Mouse (Mus musculus) liver, adult 2 months (tissue): Measurements from ENCODE around the gene Palm. TPM values are rescaled to one million over a fixed set of nuclear protein-coding genes. Genes with fewer than 3 reads are reported as not detected.
A peak's percentile ranks its signal among the peaks of the same experiment; 100 is the strongest.

ENCODE experiments used
- DNase-seq: peaks from one replicate; pipeline ENCODE4 v3.0.0-alpha.2; 2011; ENCODE audit warnings: low read depth, low spot score; ENCODE audit errors: extremely low read depth
- H3K27ac ChIP-seq: fragments of 200-500 bp; replicated peaks from 2 replicates; pipeline ENCODE4 v1.5.1; 2012; ENCODE audit warnings: low read depth, mild to moderate bottlenecking, control low read depth, inconsistent platforms, low read length; ENCODE audit not compliant: insufficient read depth
- H3K27me3 ChIP-seq: fragments of 200-500 bp; 2 replicates; pipeline ENCODE4 v1.6.1; 2012; ENCODE audit warnings: mild to moderate bottlenecking, moderate library complexity, low read length, inconsistent platforms; ENCODE audit not compliant: control insufficient read depth, insufficient read depth
- H3K36me3 ChIP-seq: fragments of 200-500 bp; 2 replicates; pipeline ENCODE4 v1.6.1; 2012; ENCODE audit warnings: low read length, inconsistent platforms; ENCODE audit not compliant: control insufficient read depth, insufficient read depth
- H3K4me1 ChIP-seq: fragments of 200-500 bp; 2 replicates; pipeline ENCODE4 v1.6.1; 2011; ENCODE audit warnings: low read length; ENCODE audit not compliant: control insufficient read depth, insufficient read depth
- H3K4me3 ChIP-seq: fragments of 200-500 bp; 2 replicates; pipeline ENCODE4 v1.5.1; 2011; ENCODE audit warnings: low read depth, mild to moderate bottlenecking, control low read depth, low read length, moderate library complexity; ENCODE audit not compliant: insufficient read depth
- H3K79me2 ChIP-seq: fragments of 200-500 bp; 2 replicates; pipeline ENCODE4 v1.6.1; 2012; ENCODE audit warnings: inconsistent platforms, mild to moderate bottlenecking, low read length, moderate library complexity; ENCODE audit not compliant: control insufficient read depth, insufficient read depth
- H3K9ac ChIP-seq: fragments of 200-500 bp; 2 replicates; pipeline ENCODE4 v1.6.1; 2012; ENCODE audit warnings: low read depth, mild to moderate bottlenecking, control low read depth, inconsistent platforms, low read length
- CTCF ChIP-seq: fragments of 200-500 bp; IDR thresholded peaks from 2 replicates; pipeline ENCODE4 v1.5.1; 2011; ENCODE audit warnings: low read depth, low read length, control low read depth
- POLR2A ChIP-seq: fragments of 200-500 bp; IDR thresholded peaks from 2 replicates; pipeline ENCODE4 v1.6.1; 2011; ENCODE audit warnings: low read length, control low read depth; ENCODE audit not compliant: insufficient read depth; ENCODE audit errors: extremely low read depth
- WGBS: fragments of 180-500 bp; shearing (Covaris S2); methylation state at CpG from one replicate; pipeline ENCODE4 v1.1.7; 2018; 5-methylcytosine and 5-hydroxymethylcytosine counted together
- polyA plus RNA-seq: library from polyadenylated mRNA; depleted of rRNA; stranded (reverse); fragments of >200 nt; gene quantifications from 2 replicates; pipeline ENCODE4 v1.2.3, GENCODE M21; 2012
- total RNA-seq: library from RNA; depleted of rRNA; stranded (reverse); fragments of >200 nt; gene quantifications from 2 replicates; pipeline ENCODE4 v1.2.3, GENCODE M21; 2014

The Palm gene
- total and polyA plus RNA-seq, 2 experiments, result 0.92 to 1.9 TPM

GRCm38 (mm10) chr10:79852827-79853226 lies 59.5 kb downstream of the Palm start:
- no peak for DNase-seq
- H3K27me3 ChIP-seq, result no peaks in the 10 kb centered on the region
- WGBS, result 37% methylated on average over 8 of the region's 8 CpGs
- peak overlapping the region; percentile 63 for H3K9ac ChIP-seq
- TF ChIP-seq POLR2A, result no peak
- no peak for TF ChIP-seq CTCF
- no peaks in the 10 kb centered on the region for H3K36me3 ChIP-seq
- H3K79me2 ChIP-seq, result peaks cover 27% of the 10 kb centered on the region
- H3K27ac ChIP-seq, result peak overlapping the region; percentile 88
- peak overlapping the region; percentile 53 for H3K4me3 ChIP-seq
- H3K4me1 ChIP-seq, result peaks cover 24% of the 10 kb centered on the region

DNA sequence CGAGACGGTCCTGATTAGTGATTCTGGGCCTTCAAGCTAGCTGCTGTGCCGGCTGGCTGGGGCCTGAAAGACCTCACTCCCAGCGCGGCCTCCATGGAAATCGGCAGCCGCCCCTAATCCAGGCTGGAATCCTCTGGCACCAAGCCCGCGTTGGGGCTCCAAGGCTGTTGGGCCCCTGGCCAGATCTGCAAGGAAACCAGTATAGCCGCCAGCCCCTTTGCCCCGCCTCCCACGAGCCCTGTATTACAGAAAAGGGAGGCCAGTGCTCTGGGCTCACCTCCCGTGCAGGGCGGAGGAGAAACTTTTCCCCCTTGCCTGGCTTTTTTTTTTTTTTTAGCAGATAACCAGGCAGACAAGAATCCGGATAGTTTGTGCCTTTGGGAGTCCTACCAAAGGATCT lies 60.0 kb downstream of the Palm start:
- Histone ChIP-seq H3K79me2 (peaks cover 30% of the 10 kb centered on the region), H3K4me3 (peak overlapping the region; percentile 53), H3K27ac (peak overlapping the region; percentile 88), H3K36me3 (no peaks in the 10 kb centered on the region), H3K4me1 (peaks cover 29% of the 10 kb centered on the region), H3K27me3 (no peaks in the 10 kb centered on the region), H3K9ac (peak overlapping the region; percentile 69)
- TF ChIP-seq POLR2A (0 out of 2 replicates have a peak, but pooled peaks have one; percentile 33), CTCF (no peak)
- peak; percentile 71 for DNase-seq
- WGBS, result 1% methylated on average over 15 of the region's 15 CpGs

- Histone ChIP-seq H3K36me3 (peaks cover under 1% of the 10 kb centered on the region; the same call in 1 of the 2 replicates), H3K4me1 (peaks cover 30% of the 10 kb centered on the region), H3K79me2 (peaks cover 31% of the 10 kb centered on the region), H3K27me3 (no peaks in the 10 kb centered on the region), H3K27ac (peak within 1 kb of the TSS; percentile 90), H3K4me3 (peak within 1 kb of the TSS; percentile 86), H3K9ac (peak within 1 kb of the TSS; percentile 96)
- DNase-seq, result peak; percentile 96
- TF ChIP-seq CTCF (no peak), POLR2A (peak; percentile 98)
- under 1% methylated on average over 75 of the region's 75 CpGs for WGBS
Measured at GRCm38 (mm10) chr10:79853860-79854795, 60.8 kb downstream of the Palm start, which contains the start of gene Ptbp1. TSS of gene Ptbp1 (plus strand) at chr10:79854427.

- peaks cover 8% of the 10 kb centered on the region for H3K36me3 ChIP-seq
- peaks cover 40% of the 10 kb centered on the region for H3K79me2 ChIP-seq
- peak overlapping the region; percentile 96 for H3K9ac ChIP-seq
- peaks cover 30% of the 10 kb centered on the region for H3K4me1 ChIP-seq
- no peaks in the 10 kb centered on the region for H3K27me3 ChIP-seq
- peak overlapping the region; percentile 86 for H3K4me3 ChIP-seq
- WGBS, result under 1% methylated on average over 83 of the region's 83 CpGs
- peak overlapping the region; percentile 90 for H3K27ac ChIP-seq
- TF ChIP-seq POLR2A (no peak), CTCF (no peak)
- DNase-seq, result peak; percentile 58
Measured at GRCm38 (mm10) chr10:79854801-79855541, 61.6 kb downstream of the Palm start.

DNA sequence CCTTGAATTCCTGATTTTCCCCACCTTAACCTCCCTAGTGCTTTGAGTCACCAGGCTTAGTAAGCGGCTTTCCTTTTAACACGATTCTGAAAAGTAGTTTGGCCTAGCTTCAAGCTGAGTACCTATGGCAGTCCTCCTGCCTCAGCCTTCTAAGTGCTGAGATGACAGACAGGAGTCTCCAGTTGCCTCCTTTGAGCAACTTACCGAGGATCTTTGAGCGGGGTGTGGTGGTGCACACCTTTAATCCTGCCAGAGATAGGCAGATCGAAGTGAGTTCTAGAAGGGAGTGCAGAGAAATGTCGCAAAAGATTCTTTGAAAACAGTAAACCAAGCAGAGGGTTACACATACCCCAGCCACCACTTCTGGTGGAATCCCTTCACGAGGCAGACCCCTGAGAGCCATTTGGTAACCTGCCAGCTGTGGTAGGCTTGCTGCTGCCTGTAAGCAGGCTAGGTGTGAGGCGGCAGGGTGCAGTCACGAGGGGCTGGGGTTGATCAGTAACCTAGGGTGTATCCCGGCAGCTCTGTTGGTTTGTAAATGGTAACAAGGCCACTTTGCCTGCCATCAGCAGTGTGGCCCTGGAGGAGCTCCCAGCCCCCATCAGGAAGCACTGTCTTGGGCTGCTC lies 62.3 kb downstream of the Palm start:
- H3K79me2 ChIP-seq, result peaks cover 42% of the 10 kb centered on the region
- peak; percentile 91 for DNase-seq
- TF ChIP-seq CTCF (no peak), POLR2A (no peak)
- H3K9ac ChIP-seq, result peak overlapping the region; percentile 96
- H3K27me3 ChIP-seq, result no peaks in the 10 kb centered on the region
- peaks cover 30% of the 10 kb centered on the region for H3K4me1 ChIP-seq
- peak overlapping the region; percentile 90 for H3K27ac ChIP-seq
- H3K36me3 ChIP-seq, result peaks cover 15% of the 10 kb centered on the region
- 1% methylated on average over 10 of the region's 10 CpGs for WGBS
- peak overlapping the region; percentile 86 for H3K4me3 ChIP-seq
